Mouse (Mus musculus) splenic B cell, adult 2 months (primary cell): ENCODE data around the gene Ly6c1.
A peak's percentile ranks its signal among the peaks of the same experiment; 100 is the strongest.
"Not testable (repeated sequence)": the region's sequence is repeated elsewhere in the genome, so short reads cannot be mapped to it uniquely, and the experiment has no call there.

Source experiments
- DNase-seq: peaks from one replicate; pipeline ENCODE4 v3.0.0-alpha.2; 2011; ENCODE audit warnings: low read depth, low spot score
- H3K27me3 ChIP-seq: 2 replicates; pipeline ENCODE4 v1.6.1; 2012; ENCODE audit warnings: mild to moderate bottlenecking, low read length, moderate library complexity, mixed read lengths; ENCODE audit not compliant: control insufficient read depth, poor library complexity, insufficient read depth, severe bottlenecking
- H3K36me3 ChIP-seq: 2 replicates; pipeline ENCODE4 v1.6.1; 2012; ENCODE audit warnings: mild to moderate bottlenecking, low read length, moderate library complexity, mixed read lengths; ENCODE audit not compliant: control insufficient read depth, poor library complexity, insufficient read depth, severe bottlenecking

Gene Ly6c1

DNA sequence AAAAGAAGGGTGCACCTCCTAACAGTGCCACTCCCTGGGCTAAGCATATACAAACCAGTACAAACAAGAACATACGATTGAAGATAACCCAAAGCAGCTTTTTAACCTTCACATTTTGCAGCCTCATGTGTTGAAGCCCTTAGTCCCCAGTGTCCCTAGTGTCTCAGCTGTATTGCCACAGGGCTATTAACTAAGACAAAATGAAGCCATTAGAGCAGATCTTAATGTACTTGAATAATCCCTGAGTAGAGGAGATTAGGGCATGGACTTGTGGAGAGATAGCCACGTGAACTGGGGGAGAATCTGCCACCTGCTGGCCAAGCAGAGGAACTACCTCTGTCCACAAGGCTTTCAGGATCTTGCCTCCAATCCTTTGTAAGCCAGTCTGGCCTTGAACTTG is 29.2 kb downstream of the Ly6c1 start:
- not testable (repeated sequence) for H3K27me3 ChIP-seq, H3K36me3 ChIP-seq
- peak; percentile 59 for DNase-seq
